Mouse (Mus musculus): Measurements from ENCODE around the gene Gm27021. TPM values are rescaled to one million over a fixed set of nuclear protein-coding genes. Genes with fewer than 3 reads are reported as not detected.

Gene Gm27021
- total and polyA plus RNA-seq, 2 experiments from 2014 or later = 7.0 to 12.4 TPM

DNA sequence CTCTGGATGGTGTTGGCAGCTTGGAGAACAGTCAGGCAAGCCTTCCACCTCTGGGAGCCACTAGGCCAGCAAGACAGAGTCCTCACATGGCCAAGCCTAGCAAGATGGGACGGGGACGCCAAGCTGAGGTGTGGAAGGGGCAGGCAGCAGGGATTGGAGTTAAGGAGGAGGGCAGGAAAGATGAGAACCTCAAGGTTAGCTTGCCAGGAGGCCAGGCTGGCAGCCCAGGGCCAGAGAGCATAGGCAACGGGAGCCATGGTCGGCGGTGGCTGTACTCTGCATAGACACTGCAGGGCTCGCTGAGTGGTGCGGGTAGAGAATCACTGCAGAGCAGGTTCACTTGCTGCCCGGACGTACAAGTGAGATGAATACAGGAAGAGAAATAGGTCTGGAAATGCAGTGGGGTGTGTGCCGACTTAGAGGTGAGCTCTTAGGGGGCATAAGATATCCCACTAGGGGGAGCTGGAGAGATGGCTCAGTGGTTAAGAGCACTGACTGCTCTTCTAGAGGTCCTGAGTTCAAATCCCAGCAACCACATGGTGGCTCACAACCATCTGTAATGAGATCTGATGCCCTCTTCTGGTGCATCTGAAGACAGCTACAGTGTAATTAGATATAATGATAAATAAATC lies 25.7 kb downstream of the Gm27021 start:
- no peaks in the 10 kb centered on the region for H3K36me3 ChIP-seq (ENCODE audit: insufficient read depth)
- H3K27me3 ChIP-seq (ENCODE audit: insufficient read depth, low read length) = no peaks in the 10 kb centered on the region
- DNase-seq = no peak
- 0 out of 2 replicates have a peak, but pooled peaks have one; percentile 4 for TF ChIP-seq CTCF (IDR thresholded peaks at IDR 0.05; ENCODE audit: low read depth)
- H3K9me3 ChIP-seq (ENCODE audit: low read length) = no peaks in the 10 kb centered on the region
- no peak overlapping the region for H3K27ac ChIP-seq (ENCODE audit: low read depth, low read length)
- H3K9ac ChIP-seq = no peak overlapping the region
- H3K4me3 ChIP-seq (ENCODE audit: low read depth, low read length) = no peak overlapping the region
- WGBS = 84% methylated on average over 10 of the region's 10 CpGs
- H3K4me2 ChIP-seq (ENCODE audit: low read depth) = no peak overlapping the region
- no peak for ATAC-seq
- no peaks in the 10 kb centered on the region for H3K4me1 ChIP-seq (ENCODE audit: insufficient read depth)

DNA sequence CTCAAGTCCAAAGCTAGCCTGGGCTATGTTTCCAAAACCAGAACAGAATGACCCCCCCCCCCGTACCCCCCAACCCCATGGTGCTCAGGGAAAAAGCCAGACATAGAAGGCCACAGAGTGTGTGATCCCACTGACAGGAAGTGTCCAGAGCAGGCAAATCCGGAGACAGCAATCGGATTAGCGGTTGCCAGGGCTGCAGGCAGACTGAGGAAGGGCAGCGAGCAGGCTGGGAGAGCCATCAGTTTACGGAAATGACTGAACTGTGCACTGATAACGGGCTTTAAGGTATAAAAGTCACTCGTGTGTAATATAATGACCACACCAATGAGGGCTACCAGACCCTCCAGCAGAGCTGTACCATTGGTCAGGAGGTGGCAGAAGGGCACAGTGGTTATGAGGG lies 26.6 kb downstream of the Gm27021 start:
- Histone ChIP-seq H3K4me2 (ENCODE audit: low read depth) (no peak overlapping the region), H3K9me3 (ENCODE audit: low read length) (no peaks in the 10 kb centered on the region), H3K9ac (no peak overlapping the region), H3K27me3 (ENCODE audit: insufficient read depth, low read length) (no peaks in the 10 kb centered on the region), H3K4me1 (ENCODE audit: insufficient read depth) (no peaks in the 10 kb centered on the region), H3K27ac (ENCODE audit: low read depth, low read length) (no peak overlapping the region), H3K4me3 (ENCODE audit: low read depth, low read length) (no peak overlapping the region), H3K36me3 (ENCODE audit: insufficient read depth) (no peaks in the 10 kb centered on the region)
- DNase-seq (no peak), ATAC-seq (no peak)
- WGBS = 30% methylated on average over 8 of the region's 8 CpGs
- TF ChIP-seq CTCF (IDR thresholded peaks at IDR 0.05; ENCODE audit: low read depth) = no peak

DNA sequence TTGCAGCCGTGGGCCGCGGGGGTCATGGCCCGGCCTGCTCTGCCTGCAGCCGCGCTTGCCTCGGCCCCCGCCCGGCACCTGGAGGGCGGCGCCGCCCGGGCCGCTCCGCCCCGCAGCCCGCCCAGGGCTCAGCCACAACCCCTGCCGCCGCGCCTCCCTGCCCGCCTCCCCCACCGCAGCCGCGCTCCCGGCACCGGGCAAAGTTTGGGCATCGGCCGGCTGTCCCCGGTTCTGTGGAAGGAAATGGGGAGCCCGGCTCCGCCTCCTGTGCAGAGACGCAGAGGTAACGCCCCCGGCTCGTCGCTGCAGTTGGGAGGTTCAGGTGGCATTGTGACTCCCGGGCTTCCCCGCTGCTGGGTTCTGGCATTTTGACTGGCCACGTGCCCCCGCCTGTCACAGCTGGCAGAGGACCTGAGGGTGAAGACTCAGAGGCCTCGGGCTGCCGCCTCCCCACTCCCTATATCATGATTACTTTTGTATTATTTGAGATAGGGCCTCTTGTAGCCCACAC lies 33.5 kb downstream of the Gm27021 start:
- DNase-seq (peak; percentile 24), ATAC-seq (peak; percentile 50; the same call in 1 of the 2 replicates)
- H3K4me1 ChIP-seq (ENCODE audit: insufficient read depth) = 0 out of 2 replicates have a peak, but pooled peaks cover 3% of the 10 kb centered on the region
- H3K27me3 ChIP-seq (ENCODE audit: insufficient read depth, low read length) = no peaks in the 10 kb centered on the region
- H3K27ac ChIP-seq (ENCODE audit: low read depth, low read length) = no peak overlapping the region
- H3K4me2 ChIP-seq (ENCODE audit: low read depth) = peak overlapping the region; percentile 74
- H3K9me3 ChIP-seq (ENCODE audit: low read length) = no peaks in the 10 kb centered on the region
- H3K9ac ChIP-seq = peak overlapping the region; percentile 71
- no peak for TF ChIP-seq CTCF (IDR thresholded peaks at IDR 0.05; ENCODE audit: low read depth)
- H3K4me3 ChIP-seq (ENCODE audit: low read depth, low read length) = peak overlapping the region; percentile 66
- H3K36me3 ChIP-seq (ENCODE audit: insufficient read depth) = no peaks in the 10 kb centered on the region
- 2% methylated on average over 40 of the region's 42 CpGs for WGBS

DNA sequence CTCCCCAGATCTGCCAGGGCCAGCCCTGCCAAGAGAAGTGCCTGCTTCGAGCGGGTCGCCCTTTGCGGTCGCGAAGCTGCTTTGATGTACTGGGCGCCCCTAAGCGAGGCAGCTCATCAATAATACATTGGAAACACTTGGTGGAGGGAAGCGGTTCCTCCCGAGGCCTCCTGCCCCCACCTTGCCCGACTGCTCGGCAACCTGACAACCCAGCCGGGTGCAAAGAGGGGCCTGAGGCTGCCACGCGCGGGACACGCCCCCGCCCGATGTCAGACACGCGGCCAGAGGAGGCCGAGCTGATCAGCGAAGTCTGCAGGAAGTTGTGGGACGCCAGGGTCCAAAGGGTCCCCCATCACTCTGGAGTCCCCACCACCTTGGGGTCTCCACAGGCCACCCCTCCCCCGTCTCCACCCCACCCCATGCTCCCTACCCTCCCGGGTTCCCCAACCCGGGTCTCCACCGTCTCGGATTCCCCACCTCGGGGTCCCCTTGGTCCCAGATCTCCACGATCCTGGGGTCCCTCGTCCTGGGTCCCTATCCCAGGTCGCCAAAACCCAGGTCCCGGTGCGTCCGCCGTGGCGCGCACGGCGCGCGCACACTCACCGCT lies 34.1 kb downstream of the Gm27021 start:
- Histone ChIP-seq H3K4me2 (ENCODE audit: low read depth) (peak overlapping the region; percentile 74), H3K36me3 (ENCODE audit: insufficient read depth) (no peaks in the 10 kb centered on the region), H3K27me3 (ENCODE audit: insufficient read depth, low read length) (no peaks in the 10 kb centered on the region), H3K4me1 (ENCODE audit: insufficient read depth) (0 out of 2 replicates have a peak, but pooled peaks cover 3% of the 10 kb centered on the region), H3K4me3 (ENCODE audit: low read depth, low read length) (peak overlapping the region; percentile 66), H3K9me3 (ENCODE audit: low read length) (no peaks in the 10 kb centered on the region), H3K27ac (ENCODE audit: low read depth, low read length) (no peak overlapping the region), H3K9ac (peak overlapping the region; percentile 71)
- WGBS = 3% methylated on average over 44 of the region's 44 CpGs
- peak; percentile 54 for ATAC-seq
- DNase-seq = peak; percentile 23
- no peak for TF ChIP-seq CTCF (IDR thresholded peaks at IDR 0.05; ENCODE audit: low read depth)

DNA sequence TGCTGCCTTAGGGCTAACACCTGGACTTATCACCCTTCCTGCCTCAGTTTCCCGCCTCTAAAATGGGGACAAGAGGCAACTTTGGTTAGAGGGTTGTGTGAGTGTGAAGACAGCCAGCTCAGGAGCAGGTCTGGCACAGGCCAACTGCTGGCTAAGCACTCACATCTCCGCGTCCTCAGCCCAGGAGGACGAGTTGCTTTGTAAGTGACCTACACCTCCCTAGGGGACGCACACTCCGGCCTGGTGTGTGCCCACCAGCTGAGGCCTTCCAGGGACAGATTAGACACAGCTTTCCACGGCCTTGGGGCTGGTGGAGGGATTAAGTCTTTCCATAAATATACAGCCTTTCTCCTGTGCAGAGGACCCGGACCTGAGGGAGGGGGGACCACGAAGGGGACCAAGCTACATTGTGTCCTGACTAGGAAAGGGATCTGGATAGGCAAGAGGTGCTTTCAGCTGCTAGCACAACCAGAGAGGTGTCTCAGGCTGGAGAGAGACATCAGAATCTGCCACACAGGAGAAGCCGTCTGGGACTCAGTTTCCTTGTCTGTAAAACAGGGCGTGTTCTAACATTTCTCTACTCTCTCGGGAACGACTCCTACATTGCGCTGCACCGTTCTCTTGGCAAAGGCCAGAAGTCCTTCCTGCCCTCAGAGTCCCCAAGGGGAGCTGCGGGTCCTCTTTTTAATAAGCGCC lies 34.8 kb downstream of the Gm27021 start:
- peak overlapping the region; percentile 71; the same call in 1 of the 2 replicates for H3K9ac ChIP-seq
- H3K27me3 ChIP-seq (ENCODE audit: insufficient read depth, low read length) = no peaks in the 10 kb centered on the region
- ATAC-seq = no peak
- peak overlapping the region; percentile 74 for H3K4me2 ChIP-seq (ENCODE audit: low read depth)
- H3K4me3 ChIP-seq (ENCODE audit: low read depth, low read length) = peak overlapping the region; percentile 66
- WGBS = 34% methylated on average over 17 of the region's 17 CpGs
- H3K27ac ChIP-seq (ENCODE audit: low read depth, low read length) = no peak overlapping the region
- H3K9me3 ChIP-seq (ENCODE audit: low read length) = no peaks in the 10 kb centered on the region
- H3K4me1 ChIP-seq (ENCODE audit: insufficient read depth) = 0 out of 2 replicates have a peak, but pooled peaks cover 3% of the 10 kb centered on the region
- H3K36me3 ChIP-seq (ENCODE audit: insufficient read depth) = no peaks in the 10 kb centered on the region
- no peak for TF ChIP-seq CTCF (IDR thresholded peaks at IDR 0.05; ENCODE audit: low read depth)
- peak; percentile 17 for DNase-seq

DNA sequence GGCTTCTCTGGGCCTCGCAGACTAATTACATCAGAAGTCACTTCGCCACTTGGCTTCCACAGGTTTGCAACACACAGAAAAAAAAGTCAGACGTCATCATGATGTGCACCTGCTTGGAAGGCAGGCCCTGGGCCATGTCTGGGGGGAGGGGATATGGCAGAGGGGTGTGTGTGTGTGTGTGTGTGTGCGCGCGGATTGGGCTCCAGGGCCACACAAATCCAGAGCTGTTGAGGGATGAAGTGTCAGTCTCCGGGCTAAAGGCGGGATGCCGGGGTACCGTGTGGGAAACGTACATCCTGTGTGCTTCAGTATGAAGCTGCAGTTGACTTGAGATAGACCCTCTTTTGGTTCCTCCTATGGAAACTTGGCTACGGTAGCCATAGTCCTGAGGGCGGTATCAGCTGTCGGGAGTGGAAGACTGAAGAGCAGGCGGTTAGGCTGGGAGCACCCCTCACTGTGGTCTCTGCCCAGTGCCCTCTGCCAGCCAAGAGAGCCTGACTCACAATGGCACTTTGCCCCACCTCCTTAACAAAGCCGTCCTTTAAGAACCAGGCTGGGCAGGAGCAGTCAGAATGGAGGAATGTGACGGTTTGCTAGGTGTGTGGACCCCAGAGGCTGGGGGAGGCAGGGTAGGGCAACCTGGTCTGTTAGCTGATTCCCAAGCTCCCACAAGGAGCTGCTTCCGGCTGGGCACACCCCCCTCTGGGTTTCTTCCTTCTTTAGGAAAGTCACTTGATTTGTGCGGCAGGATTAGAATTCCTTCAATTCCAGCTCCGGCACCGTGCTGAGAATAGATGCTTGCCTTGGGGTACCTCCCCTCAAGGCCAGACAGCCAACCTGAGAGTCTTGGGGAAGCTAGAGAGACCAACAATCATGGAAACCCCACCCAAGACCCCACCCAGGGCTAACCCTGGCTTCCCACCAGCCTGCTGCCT lies 36.2 kb downstream of the Gm27021 start:
- H3K9me3 ChIP-seq (ENCODE audit: low read length) = no peaks in the 10 kb centered on the region
- no peak overlapping the region for H3K4me2 ChIP-seq (ENCODE audit: low read depth)
- H3K36me3 ChIP-seq (ENCODE audit: insufficient read depth) = no peaks in the 10 kb centered on the region
- H3K27me3 ChIP-seq (ENCODE audit: insufficient read depth, low read length) = no peaks in the 10 kb centered on the region
- DNase-seq (no peak), ATAC-seq (no peak)
- H3K27ac ChIP-seq (ENCODE audit: low read depth, low read length) = no peak overlapping the region
- WGBS = 71% methylated on average over 21 of the region's 21 CpGs
- no peak for TF ChIP-seq CTCF (IDR thresholded peaks at IDR 0.05; ENCODE audit: low read depth)
- H3K4me1 ChIP-seq (ENCODE audit: insufficient read depth) = 0 out of 2 replicates have a peak, but pooled peaks cover 3% of the 10 kb centered on the region
- H3K4me3 ChIP-seq (ENCODE audit: low read depth, low read length) = no peak overlapping the region
- no peak overlapping the region for H3K9ac ChIP-seq
